Mouse (Mus musculus) mature B cell (primary cell): ENCODE data around the gene Sarnp.

ENCODE experiments used
- in situ Hi-C: fragments of 300-500 bp; cut with MboI; formaldehyde crosslinking; loops from 2 replicates; pipeline ENCODE4 v1.14.3; 2019

Gene Sarnp

DNA sequence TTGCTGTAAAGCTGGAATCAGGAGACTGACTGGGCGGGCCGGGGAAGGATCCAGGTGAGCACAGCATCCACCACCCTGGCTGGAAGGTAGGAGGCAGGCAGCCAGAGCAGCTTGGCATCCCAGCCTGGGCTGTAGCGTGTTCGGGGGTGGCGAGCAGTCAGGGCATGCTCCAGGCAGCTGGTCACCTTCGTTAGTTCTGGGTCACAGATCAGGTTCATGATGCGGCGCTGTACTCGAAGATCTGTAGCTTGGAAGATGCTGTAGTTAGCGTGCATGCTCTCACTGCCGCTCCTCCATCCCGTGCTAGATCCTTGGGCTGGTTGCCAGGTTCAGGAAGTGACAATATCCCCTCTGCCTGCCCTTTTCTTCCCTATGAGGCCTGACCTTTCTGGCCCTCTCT lies 96.6 kb downstream of the Sarnp start:
- in situ Hi-C loops: no loop called here

DNA sequence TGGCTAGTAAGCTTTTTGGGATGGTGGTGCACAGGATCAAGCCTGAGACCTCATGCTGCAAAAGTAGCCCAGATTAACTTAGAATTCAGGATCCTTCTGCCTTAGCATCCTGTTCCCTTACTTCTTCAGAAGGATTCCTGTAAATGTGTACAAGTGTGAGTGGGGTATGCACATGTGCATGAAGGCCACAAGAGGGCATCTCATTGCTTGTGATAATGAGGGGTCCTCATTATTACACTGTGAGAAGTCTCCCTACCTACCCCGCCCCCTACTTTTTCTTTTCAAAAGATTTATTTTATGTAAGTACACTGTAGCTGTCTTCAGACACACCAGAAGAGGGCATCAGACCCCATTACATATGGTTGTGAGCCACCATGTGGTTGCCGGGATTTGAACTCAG lies 98.4 kb downstream of the Sarnp start:
- in situ Hi-C loops: no loop called here

DNA sequence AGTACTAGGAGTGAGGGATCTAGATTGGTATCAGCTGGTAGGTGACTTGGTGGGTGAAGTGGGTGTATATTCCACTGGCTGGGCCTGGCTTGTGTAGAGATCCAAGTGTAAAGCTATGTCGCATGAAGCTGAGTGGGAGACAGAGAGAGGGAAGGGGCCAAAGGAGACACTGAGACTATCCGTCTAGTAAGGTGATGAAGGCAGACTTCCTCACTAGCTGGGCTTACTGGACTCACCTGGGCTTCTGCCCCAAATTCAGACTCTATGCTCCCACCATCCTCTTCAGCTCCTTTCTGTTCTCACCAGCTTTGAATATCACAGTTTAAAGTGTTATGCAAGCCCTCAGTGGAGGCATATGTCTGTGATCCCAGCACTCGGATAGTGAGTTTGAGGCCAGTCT lies 99.5 kb downstream of the Sarnp start:
- in situ Hi-C loops: no loop called here

DNA sequence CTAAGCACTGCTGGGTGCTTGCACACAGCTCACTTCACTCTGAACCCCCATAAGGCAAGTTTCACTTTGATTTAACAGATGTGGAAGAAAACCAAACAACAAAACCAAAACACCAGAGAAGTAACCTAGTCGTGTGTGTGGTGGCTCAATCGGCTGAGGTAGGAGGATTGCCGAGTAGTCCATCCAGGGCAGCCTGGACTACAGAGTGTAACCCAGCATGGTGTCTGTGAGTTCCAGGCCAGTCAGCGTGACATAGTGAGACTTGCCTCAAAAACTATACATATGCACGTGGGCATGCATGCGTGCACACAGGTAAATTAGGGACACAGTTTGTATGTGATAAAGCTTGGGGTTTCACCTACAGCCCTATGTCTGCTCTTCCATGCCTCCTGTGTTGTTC lies 100.3 kb downstream of the Sarnp start:
- in situ Hi-C loops: no loop called here

DNA sequence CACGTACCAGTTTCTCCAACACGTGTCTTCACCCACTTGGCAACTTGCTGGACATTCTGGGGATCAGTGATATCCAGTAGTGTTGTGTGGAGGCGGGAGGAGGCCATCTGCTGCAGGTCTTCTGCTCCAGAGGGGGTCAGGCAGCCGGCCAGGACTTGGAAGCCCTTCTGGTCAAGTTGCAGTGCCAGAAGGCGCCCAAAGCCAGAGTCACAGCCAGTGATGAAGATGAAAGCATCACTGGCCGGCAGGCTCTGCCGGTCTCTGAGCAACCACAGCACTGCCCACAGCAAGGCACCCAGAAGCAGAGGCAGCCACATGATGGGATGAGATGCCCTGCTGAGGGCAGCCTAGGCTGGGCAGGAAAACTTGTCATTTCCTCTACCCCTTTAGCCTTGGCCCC lies 101.1 kb downstream of the Sarnp start:
- in situ Hi-C loops: no loop called here

DNA sequence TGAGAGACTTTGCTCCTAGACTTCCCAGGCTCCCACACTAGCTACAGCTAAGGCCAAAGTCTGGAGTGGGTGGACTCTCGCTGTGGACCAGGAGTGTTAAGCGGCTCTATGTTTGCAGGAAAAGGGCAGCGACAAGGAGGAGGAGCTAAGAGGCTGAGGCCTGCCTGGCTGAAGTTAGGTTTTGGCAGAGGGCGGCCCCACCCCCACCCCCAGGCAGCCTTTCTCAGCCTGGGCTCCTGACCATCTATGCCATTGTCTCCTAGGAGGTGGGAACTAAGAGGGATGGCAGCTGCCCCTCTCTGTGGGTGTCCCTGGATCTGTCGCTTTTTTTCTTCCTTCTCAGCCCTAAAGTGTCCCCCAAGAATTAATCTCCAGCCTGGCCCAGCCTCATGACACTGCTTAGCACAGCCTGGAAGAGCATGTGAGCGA lies 102.1 kb downstream of the Sarnp start:
- in situ Hi-C loops: no loop called here

DNA sequence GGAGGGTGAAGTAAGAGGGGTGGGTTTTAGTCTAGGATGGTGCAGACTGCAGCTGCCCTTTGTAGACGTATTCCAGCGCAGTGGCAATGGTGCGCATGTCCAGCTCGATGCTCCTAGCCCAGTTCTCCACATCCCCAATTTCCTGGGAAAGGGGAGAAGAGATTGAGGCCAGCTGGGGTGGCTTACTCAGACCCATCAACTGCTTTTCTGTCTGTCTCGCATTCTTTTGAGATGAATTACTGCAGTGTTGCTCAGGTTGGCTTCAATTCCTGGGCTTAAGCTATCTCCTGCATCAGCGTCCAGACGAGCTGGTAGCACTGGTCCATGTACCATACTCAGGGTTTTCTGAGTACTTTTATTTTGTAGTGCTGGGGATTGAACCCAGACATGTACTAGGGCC lies 102.8 kb downstream of the Sarnp start:
- in situ Hi-C loops: no loop called here

DNA sequence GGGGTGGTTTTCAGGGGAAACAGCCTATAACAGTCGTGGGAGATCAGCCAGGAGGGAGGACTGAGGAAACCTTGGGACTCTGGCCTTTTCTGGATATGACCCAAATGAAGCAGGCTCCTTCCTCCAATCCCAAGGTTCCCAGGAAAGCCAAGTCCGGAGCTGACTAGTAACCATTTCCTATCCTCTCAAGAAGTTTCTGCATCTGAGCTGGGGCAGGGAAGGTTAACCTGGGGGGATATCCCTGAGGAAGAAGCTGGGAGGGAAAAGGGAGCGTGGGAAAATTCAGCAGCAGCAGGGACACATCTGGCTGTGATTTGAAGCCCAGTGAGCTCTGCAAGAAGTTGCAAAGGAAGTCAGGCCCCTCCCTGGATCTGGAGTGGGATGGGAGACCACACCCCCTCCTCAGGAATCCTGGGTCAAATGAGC lies 103.6 kb downstream of the Sarnp start:
- in situ Hi-C loops: no loop called here

DNA sequence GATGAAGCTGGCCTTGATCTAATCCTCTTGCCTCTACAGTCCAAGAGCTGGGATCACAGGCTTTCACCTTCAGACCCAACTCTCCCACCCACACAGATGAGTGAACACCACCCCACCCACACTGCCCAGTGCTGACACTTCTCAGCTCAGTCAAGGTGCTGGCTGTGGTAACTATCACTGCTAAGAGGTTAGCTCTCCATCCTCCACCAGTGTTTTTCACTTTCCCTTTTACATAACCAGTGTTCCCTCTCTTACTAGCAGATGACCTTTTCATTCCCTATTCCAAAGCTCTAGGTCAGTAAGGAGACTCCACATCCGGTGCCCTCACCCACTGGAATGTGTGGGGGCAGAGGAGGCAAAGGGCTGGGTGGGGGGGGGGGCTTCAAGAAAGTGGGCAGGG lies 104.1 kb downstream of the Sarnp start:
- in situ Hi-C loops: no loop called here

DNA sequence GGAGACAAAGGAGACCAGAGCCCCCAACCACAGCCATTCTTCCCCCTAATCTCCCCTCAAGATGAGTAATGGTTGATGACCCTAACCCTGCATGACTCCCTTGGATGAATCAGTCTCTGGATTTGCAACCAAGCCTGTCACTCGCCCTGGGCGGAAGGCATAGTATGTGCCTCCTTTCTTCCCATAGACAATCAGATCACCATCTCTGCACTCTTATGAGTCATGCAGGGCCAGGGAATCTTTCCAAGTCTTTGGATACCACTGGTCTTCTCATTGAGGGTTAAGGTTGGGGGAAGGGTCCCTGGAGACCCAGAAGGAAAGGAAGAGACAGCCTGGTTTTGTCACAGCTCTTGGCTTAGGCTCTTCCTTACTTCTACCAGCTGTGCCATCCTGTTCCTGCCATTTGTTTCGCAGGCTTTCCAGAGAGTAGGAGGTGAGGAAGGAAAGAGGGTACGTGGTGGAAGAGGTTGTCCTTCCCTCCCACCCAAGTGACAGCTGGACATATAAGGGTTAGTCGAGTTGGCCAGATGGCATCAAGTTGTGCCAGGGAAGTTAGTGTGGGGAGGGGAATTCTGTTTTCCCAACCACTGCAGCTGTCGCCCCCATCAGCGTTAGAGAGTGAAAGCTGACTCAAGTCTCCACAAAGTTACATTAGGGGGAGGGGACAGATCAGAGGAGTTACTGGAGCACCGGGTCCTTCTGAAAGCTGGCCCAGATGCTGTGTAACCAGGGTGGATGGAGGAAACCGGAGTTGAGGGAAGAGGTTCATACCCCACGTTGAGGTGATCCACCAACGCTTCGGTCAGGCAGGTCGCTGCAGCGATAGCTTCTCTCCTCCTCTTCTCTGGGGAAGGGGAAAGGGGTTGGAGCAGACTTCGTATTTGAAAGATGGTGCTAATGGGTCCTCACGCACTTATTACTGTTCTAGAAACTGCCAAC lies 105.0 kb downstream of the Sarnp start:
- in situ Hi-C loops: no loop called here

DNA sequence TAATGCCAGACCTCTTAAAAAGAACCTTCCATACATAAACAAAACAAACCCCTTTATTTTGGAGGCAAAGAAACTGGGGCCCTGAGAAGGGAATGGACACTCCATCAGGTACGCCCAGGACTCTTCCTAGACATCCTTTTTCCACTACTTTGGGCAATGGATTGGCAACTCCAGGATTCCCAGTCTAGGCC lies 105.6 kb downstream of the Sarnp start, which contains the start of gene Rdh5:
Gene Rdh5, minus strand, starts transcription at position 67 of the 191 bp plus-strand sequence.
- in situ Hi-C loops: no loop called here

DNA sequence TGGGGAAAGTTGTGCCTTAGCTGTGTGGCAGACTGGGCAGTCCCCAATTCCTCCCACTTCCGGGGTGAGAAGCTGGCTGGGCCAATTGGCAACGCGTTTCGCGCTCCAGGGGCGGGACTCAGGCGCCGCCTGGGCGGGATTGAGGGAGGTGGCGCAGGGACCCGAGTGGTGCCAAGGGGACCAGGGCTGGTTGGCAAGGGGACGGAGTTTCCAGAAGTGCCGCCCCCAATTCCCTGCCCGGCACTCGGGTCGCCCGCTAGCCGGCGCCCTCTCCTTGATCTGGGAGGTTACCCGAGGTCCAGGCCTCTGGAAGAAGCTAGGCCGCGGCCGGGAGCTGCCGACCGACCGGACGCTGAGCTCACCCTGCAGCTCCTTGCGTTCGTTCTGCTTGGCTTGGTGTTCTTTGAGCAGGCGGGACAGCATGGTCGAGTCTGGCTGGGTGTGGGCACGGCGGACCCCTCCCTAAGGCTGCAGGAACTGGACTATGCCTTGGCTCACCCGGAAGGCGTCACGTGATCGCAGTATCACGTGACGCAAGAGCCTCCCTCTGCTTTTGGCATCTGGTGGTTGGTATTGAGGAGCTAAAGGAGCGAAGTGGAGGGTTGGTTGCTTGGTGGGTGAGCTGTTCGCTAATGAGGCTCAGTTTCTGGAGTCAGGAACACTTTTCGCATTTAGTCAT lies 106.0 kb downstream of the Sarnp start:
- in situ Hi-C loops: no loop called here

DNA sequence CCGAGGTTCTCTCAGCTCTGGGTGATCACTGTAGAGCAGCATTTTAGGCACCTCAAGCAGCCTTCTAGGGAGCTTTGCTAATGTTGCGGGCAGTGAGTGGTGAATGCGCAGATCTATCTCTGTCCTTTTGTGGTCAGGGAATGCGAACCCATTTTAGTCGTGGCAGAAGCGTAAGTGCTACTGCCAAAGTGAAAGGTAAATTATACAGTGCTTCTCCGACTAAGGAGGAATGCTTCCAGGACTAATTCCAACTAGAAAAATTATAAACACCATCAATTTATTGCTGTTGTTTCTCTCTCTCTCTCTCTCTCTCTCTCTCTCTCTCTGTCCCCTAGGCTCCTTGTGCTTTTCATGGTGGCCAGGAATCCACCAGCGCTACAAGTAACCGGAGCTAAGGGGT lies 106.8 kb downstream of the Sarnp start, which contains the start of gene Bloc1s1:
Gene Bloc1s1, minus strand, starts transcription at position 101 of the 400 bp plus-strand sequence.
- in situ Hi-C loops: no loop called here
